Mouse (Mus musculus) erythroblast, embryonic 14.5 days (primary cell): ENCODE results near the gene Scaf11.

ENCODE experiments used
- GATA1 ChIP-seq: IDR thresholded peaks from 2 replicates; pipeline ENCODE4 v1.6.1; 2012; ENCODE audit warnings: low read length, inconsistent platforms, mixed read lengths
- TAL1 ChIP-seq: IDR thresholded peaks from 3 replicates; pipeline ENCODE4 v1.6.1; 2012; ENCODE audit warnings: low read length, inconsistent platforms, mixed read lengths

DNA sequence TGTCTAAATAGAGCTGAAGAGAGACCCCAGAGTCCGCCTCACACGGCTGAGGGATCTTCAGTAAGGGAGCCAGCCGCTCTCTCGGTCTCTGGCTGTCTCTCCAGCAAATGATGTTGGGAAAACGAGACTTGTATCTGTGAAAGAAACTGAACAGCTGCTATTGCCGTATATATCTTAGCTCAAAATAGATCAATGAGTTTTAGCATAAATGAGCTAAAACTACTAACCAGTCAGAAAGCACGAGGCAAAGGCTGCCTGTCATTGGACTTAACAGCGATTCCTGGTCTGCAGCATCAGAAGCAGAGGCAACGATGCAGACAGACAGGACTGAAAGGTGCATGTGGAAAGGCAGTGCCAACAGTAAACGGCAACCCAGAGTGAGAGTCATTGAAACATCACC is 62.3 kb downstream of the Scaf11 start:
- TF ChIP-seq TAL1, result no peak
- TF ChIP-seq GATA1, result no peak
